Mouse (Mus musculus): ENCODE measurements around the gene Pir. TPM values are rescaled to one million over a fixed set of nuclear protein-coding genes. Genes with fewer than 3 reads are reported as not detected.
A peak's percentile ranks its signal among the peaks of the same experiment; 100 is the strongest.

The Pir gene
- polyA plus RNA-seq, 2 experiments from 2014 or later, result not detected

DNA sequence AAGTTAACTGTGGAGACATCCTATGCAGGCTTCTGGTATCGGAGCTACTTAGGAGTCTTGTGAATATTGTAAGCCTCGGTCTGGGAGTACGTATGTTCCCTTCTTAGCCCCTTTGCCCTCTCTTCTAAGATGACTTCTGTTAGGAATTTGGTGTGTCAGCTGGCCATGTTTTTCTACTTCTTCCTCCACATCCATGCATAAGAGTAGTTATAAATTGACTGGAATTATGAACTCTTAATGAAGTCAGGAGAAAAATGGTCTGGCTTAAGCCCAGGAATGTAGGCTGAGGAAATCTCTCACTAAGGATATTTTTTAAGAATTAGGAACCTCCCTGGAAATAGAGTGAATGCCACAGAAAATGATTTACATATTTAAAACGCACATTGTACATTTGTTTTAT, 69.4 kb downstream of the Pir start:
- ATAC-seq, result no peak

DNA sequence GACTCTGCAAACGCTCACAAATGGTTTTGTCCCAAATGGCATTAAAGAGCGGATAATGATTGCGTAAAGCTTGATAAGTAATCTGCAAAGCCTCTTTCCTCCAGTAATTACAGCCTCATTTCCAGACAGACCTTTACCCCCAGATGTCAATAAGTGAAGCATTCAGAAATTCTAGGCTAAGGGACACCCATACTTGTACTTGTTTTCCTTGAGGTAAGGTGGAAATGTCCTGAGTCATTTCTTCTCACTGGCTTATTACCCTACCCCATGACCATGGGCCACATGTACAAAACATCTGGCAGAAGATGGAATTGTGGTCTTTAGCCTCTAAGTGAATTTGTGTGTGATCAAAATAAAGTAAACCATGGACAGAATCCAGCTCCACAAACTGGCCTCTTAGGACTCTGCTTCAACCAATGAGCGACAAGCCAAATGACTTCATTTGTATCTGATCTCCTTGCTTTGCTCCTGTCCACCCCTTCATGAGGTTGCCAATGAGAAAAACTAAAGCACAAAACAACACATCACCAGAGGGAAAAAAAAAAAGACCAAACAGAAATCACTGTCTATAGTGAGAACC, 76.3 kb downstream of the Pir start:
- ATAC-seq, result no peak

DNA sequence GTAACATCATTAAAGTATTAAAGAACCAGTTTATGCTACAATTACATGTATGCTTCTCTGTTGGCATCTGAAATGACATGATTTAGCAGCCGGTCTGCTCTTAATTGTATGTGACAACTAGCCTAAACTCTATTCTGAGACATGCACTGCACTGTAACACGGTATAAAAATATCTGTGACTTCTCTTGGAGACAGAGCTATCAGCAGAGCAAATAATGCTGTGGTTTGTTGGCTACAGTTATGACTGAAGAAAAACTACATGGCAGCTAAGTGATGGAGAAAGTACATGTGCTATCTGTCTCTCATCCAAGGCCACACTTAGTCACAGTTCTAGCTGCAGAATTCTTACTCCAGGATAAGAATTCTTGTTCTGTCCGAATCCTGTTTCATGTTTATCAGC, 79.8 kb downstream of the Pir start:
- no peak for ATAC-seq

DNA sequence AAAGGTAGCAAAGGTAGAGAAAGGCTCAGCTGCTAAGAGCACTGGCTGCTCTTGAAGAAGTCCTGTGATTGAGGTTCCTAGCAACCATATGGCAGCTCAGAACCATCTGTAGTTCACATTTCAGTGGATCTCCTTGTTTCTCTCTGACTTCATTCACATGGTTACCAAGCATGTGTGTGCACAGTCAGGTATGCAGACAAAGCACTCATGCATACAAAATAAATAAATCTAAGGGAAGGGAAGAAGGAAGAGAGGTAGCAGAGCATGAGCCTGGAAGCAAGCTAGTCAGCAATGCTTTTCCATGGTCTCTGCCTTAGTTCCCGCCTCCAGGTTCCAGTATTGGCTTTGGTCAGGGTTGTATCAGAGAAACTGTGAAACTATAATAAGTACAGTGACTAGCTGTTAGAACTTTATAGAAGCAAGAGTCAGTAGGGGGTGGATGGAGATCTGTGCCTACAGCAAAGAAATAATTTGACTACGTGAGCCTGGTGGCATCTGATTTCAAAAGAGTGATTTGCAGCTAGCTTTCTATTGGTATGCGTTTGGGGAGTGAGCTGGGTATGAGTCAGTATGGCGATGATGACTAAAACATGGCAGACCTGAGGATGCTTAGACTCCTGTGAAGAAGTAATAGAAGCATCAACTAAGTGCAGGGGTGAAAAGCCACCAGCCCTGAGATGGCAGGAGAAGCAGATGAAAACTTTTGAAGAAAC, 96.1 kb downstream of the Pir start:
- no peak for ATAC-seq

DNA sequence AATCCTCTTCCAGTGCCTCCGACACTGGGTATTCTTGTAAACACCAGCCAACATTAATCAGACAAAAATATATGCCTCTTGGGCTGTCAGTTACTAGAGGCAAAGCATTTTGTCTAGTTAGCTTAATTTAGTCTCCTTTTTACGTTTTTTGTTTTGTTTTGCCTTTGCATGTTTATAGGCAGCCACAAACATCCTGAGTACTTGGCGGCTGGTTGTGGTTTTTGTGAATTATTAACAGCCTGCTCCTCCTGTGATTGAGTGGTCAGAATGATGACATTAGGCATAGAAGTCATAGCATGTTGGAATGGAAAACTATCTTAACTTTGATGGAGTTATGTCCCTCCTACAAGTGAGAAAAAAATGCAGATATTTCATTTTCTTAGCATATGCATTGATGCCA, 101.4 kb downstream of the Pir start:
- ATAC-seq, result no peak

DNA sequence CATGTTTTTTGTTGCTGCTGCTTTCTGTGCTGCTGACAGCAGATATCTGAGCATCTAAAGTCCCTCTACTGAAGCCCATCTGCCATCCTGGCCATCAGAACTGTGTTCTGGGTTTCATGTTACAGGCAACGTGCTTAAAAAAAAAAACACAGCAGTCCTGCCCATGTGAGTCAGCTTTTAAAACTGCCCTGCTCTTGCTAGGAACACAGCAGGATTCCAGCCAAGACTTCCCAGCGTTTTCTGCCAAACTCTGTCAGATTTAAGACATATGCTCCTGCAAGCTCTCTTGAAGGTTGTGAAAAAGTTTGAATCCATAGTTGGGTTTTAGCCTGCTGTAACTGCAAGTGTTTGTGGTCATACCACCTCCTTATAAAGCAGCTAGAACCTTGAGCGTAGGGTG, 103.9 kb downstream of the Pir start, which contains the start of gene Vegfd:
Gene Vegfd, plus strand, starts transcription at position 298 of the 400 bp plus-strand sequence.
- ATAC-seq, result no peak

DNA sequence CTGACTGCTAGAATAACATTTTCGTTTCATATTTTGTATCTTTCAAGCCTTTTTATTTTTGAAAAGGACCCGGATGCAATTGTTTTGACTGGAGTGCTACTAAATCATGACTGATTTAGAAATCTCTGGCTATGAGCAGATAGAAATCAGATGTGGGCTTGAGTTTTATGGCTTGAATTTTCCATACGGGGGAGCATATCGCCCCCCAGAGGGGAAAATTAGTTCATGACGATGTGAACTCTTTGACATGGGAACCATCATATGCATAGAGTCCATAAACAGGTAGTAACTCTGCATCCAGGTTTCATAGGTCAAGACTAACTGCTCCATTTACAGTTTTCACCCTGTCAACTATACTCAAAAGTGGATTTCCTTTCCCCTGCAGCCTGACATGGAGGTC, 105.4 kb downstream of the Pir start:
- ATAC-seq, result no peak

DNA sequence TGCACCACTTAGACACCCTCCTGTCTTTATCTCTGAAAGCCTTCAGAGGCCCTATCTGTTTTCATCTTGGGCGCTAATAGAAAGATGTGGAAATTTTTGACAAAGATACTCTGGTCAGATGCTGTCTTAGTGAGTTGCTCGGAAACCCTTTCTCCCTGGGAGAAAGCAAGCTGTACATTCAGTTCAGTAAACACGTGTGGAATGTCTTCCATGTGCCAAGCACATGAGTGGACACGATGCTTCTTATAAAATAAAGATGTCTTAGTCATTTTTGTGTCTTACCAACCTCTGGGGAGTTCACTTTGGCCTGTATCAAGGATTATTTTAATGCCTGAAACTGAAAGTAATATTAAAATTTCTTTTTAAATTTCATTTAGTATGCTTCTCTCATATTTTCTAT, 110.5 kb downstream of the Pir start:
- ATAC-seq, result no peak

DNA sequence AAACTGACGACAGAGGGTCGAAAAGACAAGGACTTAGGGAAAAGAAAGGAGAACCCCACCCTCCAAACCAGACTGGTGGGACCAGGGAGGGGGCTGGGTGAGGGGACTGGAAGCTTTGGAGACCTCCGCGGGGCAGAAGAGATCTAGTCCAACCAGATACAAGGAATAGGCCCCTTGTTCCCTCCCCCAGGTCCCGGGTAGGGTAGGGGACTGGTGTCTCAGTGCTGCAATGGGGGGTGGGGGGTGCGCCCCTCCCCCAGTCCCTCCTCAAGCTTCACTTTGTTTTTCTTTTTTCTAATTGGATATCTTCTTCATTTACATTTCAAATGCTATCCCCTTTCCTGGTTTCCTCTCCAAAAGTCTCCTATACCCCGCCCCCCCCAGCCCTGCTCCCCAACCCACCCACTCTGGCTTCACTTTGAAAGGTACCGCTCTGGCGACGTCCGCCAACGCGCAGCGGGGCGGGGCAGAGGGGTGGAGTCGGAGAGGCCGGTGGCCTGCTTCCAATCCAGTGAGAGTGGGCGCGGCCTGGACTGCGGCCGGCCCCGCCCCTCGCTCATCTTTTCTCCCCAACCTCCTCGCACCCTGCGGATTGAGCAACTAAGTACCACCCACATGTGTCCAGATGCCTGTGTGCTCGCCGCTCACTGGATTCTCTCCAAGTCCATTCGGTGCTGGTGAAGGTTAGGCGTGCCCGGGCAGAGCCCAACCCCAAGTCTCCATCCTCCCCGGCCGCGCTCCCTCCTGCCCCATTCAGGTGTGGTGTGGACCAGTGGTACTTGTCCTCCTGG, 112.6 kb downstream of the Pir start:
- peak; percentile 98 for ATAC-seq

DNA sequence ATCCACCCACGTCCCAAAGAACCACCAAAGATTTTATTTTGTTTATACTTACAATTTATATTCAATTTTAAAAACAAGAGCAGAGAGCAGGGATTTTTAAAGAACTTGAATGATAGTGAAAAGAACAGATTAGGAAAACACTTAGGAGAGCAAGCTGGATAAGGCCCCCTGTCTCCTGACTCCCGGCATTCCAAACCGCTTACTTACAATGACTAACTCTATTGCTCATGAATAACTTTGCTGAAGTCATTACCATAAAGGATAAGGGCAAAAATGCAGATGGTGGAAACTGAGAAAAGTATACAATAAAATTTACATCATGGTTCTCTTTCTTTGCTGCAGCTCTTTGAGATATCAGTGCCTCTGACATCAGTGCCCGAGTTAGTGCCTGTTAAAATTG, 124.9 kb downstream of the Pir start:
- no peak for ATAC-seq

DNA sequence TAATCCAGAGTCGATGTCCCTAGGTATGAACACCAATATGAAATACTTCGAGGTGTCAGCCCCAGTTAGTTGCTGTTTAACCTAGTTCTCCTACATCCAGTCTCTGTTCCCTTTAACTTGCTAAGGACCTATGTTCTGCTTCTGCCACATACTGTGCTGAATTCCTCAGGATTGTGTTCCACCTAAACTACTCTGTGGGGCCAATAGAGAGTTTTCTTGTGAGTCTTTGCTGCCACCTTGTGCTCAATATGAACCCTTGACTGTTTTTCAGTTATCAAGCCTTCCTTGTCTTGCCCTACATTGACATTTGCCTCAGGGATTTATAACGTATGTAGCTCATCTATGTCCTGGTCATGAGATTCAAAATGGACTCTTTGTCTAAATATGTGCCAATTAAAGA, 129.3 kb downstream of the Pir start:
- ATAC-seq, result peak; percentile 77

DNA sequence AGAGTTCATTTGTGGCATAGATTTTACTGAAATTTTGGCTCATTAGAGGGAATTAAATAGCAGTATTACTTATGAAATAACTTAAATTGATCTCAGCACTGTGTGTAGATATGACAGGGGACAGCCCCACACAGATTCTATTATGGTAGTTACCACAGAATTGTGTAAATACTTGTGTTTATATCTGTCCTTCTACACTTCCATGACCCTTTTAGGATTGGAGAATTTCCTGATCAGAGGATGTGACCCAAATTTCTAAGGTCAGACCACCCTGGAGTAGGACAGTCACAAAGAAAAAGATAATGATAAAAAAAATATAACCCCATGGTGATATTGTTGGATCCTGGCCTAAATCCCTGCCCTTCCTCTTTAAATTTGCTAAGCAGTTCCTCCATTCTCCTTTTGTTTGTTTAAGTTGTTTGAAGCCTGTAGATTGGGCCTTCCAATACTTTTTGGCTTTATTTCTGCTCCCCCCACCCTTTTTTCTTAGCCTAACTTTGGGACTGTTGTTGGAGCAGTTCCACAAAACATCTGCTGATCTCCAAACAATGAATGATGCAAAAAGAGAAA, 136.0 kb downstream of the Pir start:
- ATAC-seq, result no peak

DNA sequence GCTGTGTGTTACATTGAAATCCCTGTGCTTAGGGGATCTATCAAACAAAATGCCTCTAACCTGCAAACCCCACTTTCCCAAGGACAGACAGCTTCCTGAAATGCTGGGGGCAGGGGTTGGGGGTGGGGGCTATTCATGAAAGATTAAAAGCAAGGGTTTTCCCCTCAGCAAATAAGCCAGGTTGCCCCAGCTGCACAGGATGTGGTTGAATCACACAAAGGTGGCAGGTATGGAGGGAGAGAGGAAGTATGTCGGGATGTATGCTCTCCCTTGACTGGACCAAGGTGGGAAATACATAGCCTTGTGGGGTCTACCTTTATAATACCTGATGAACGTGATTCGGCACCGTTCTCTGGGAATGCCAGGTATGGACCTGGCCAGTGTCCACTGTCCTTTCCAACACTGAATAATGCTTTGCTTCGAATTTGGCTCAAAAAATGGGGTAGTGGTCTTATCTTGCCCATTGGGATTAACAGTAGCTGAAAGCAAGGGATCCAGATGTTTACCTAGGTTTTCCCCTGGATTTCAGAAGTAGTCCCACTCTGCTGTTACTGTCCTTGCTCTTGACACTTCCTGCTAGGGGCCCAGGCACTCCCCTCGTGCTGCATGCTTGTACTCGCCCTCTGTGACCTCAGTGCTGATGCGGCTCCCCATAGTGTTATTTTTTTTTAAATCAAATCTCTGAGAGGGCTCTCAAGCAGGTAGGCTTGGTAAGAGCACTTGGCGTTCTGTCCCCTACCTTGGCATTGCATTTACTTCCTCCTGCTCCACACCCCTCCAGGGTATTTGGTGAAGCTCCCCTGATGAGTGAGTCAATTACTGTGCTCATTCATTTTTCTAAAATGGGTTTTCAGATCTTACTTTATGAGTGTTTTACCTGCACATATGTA, 137.2 kb downstream of the Pir start:
- peak; percentile 91 for ATAC-seq

DNA sequence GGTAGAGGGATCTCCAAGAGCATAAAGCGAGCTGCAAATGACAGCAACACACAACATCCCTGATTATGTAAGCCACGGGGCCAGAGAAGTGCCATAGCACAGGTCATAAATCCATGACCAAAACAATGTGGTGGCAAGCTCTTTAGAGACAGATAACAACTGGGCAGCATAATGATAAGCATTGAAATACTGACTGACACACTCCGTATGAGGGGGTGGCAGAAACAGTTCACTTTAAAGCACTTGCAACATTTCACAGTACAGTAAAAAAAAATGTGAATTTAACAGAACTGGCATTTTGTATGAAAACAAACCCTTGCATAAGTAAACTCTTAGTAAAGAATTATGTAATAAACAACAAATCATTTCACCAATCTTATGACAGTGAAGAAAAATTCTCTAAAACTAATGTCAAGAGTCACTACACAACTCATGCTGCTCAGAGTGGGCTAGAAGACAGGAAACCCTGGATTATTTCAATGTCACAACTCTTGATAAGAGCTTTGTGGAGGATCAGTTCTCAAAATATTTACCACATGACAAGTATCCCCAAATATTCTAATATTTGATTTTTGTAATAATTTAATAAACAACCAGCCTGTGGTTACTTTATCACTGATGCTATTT, 139.2 kb downstream of the Pir start:
- no peak for ATAC-seq

DNA sequence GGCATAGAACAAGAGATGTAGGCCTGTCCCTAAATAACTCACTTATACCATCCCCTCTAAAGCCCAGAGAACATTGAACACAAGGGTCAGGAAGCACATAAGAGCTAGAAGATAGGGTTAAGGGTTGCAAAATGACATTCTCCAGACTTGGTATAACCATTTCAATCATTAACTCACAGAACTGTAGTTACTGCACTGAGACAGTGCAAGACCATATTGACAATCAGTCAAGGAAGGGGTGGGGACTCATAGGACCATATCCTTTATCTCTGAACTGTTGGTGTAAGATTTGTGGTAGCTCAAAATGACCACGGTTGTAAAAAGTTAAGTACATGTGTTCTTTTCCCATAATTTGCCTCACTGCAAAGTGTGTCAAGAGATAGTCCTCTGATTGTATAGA, 141.4 kb downstream of the Pir start:
- no peak for ATAC-seq

DNA sequence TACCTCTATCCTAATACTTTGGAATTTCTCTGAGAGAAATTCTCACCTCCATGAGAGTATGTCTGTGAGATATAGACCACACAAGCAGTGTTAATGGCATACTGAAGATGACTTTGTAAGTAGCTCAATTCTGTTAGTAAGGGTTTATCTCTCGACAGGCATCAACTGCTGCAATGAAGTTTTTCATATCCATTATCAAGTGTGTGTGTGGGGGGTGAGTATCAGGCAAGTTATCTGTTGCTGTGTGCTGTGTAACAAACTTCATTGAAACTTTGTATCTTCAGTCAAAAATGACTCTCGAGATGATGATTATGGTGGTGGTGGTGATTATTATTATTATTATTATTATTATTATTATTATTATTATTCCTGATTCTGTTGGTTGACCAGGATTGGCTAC, 147.6 kb downstream of the Pir start:
- no peak for ATAC-seq

DNA sequence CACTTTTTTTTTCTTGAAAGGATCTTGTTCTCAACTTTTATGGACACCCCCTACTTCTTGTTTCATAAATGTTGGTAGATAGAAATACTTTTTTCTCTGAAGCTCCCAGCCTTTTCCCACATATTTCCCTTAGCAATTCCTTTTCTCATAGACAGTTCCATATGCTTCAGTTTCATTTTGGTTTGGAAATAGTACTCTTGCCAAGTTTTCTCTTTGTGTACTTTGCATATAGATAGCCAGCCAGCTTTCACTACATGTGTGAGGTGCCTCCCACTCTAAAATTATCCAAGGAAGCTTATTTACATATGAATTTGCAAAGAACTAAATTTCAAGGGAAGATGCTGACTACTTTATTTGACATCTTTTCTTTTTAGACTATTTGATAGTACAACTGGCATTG, 148.8 kb downstream of the Pir start:
- ATAC-seq, result no peak

DNA sequence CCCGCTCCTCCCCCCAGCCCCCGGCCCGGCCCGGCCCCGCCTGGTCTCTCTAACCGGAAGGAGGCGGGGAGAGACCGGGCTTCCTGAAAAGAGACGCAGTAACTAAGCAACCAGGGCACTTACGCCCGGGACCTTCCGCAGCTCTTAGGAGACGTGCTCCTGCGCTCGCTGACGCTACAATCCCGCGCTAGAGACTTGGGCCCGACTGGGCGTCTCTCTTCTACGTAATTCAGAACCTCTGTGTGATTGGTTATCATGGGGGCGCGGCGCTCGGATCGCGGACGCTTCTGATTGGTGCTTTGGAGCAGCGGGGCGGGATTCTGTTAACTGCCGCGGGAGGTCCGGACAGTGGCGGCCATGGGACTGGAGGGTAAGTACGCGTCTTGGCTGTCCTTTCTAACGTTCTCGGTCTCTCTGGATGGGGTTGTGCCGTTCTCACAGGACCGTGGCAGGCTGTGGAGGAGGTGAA, 150.3 kb downstream of the Pir start, which contains the start of gene Piga:
Gene Piga, plus strand, starts transcription at position 317 of the 469 bp plus-strand sequence.
- peak; percentile 97 for ATAC-seq

DNA sequence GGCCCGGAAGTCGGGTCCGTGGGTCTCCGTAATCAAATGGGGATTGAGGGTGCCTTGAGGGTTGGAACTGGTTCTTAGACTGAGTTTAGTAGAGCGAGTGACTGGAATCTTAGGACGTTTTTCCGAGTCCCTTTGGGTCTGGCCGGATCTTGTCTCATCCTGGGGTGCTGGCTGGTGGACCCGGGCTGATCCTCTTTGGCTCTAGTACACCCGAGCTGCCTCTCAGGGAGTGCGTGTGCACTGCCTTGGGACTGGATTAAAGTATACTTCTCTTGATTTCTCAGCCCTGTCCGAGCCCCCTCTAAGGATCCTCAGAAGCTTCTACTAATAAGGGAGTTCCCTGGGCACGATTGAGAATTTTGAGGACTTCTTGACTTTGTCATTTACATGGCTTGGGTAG, 150.8 kb downstream of the Pir start:
- ATAC-seq, result no peak

DNA sequence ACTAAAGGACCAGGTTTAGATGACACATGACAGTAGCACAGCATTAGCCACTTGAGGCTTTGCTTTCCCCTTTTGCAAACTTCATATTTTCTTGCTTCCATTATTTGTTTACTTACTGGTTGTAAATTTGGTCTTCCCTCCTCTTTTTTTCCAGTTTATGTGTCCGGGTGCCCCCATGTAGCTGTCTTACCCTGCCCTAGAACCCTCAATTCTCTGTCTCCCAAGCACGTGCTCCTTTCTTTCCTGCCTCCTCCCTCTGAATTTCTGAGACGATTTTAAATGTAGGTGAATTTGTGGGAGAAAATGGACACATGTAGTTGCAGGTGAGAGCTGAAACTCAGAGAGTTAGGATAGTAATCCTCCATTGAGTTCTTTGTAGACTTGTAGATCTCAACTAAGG, 151.3 kb downstream of the Pir start:
- ATAC-seq, result no peak

All from CD4-positive, CD25-positive, alpha-beta regulatory T cell, adult 4 months (primary cell).